Mouse (Mus musculus): ENCODE data around the gene Gga3. TPM values are rescaled to one million over a fixed set of nuclear protein-coding genes. Genes with fewer than 3 reads are reported as not detected.

The Gga3 gene
- polyA plus RNA-seq, 1 experiment, result 14.7 TPM

DNA sequence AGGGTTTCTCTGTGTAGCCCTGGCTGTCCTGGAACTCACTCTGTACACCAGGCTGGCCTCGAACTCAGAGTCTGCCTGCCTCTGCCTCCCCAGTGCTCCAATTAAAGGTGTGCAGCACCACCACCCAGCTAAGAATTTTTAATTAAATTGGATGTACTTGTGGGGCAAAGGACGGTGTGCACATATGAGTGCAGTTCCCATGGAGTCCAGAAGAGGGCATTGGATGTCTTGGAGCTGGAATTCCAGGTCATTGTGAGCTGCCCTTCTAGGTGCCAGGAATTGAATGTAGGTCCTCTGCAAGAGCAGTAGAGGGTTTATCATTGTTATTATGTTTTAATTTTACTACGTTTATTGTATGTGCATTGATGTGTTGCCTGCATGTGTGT, 27.6 kb upstream of the Gga3 start:
- peak overlapping the region; percentile 77 for H3K27ac ChIP-seq (ENCODE audit: insufficient read depth, low read depth, low read length)
- no peaks in the 10 kb centered on the region for H3K36me3 ChIP-seq (ENCODE audit: control insufficient read depth, insufficient read depth, low read length)
- no peak overlapping the region for H3K4me3 ChIP-seq (ENCODE audit: low read depth, low read length)
- no peak for TF ChIP-seq POLR2A (IDR thresholded peaks at IDR 0.05; ENCODE audit: low read depth, low read length)
- peak; percentile 40; the same call in 1 of the 2 replicates for TF ChIP-seq CTCF (IDR thresholded peaks at IDR 0.05; ENCODE audit: extremely low read depth, insufficient read length, insufficient replicate concordance, low read depth, low read length)
- 25% methylated on average over 3 of the region's 3 CpGs for WGBS
- H3K4me1 ChIP-seq (ENCODE audit: control insufficient read depth, insufficient read depth, insufficient read length, low read length), result peaks cover 4% of the 10 kb centered on the region; the same call in 1 of the 2 replicates
- no peaks in the 10 kb centered on the region for H3K27me3 ChIP-seq (ENCODE audit: control insufficient read depth, insufficient read depth, low read length)

DNA sequence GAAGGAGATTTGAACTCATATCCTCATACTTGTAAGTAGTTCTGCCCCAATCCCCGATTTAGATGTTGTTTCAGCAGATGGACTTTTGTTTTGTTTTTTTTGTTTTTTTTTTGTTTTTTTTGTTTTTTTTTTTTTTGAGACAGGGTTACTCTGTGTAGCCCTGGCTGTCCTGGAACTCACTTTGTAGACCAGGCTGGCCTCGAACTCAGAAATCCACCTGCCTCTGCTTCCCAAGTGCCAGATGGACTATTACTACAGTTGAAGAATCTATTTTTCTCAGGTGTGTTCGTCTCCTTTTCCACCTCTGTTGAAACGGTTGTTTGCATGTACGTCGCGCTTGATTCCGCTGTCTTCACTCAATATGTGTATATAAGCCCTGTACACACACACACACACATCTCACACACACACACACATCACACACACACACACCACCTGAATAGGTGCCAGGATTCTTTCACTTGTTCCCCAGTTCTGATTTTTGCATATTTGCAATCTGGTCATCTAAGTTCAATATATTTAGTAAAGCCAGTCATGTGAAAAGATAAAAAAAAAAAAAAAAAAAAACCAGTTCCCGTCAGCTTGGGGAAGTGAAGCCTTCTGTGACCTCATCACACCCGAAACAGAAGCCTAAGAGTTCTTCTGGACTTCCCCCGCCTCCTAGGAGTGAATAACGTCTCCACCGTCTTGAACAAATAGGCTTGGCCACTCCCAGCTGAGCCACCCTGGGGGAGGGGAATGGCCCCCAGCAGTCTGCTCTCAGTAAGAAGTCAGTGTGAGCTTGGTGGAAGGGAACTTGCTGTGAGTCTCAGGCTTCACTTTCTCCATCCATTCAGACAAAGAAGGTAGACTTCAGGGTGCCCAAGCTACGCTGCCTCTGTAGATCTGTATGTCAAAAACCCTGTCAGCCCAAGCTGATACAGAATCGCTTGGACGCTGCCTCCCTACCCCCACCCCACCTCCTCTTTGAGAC, 27.0 kb upstream of the Gga3 start:
- WGBS, result 33% methylated on average over 16 of the region's 16 CpGs
- Histone ChIP-seq H3K4me1 (ENCODE audit: control insufficient read depth, insufficient read depth, insufficient read length, low read length) (peaks cover 4% of the 10 kb centered on the region; the same call in 1 of the 2 replicates), H3K36me3 (ENCODE audit: control insufficient read depth, insufficient read depth, low read length) (no peaks in the 10 kb centered on the region), H3K27me3 (ENCODE audit: control insufficient read depth, insufficient read depth, low read length) (no peaks in the 10 kb centered on the region), H3K27ac (ENCODE audit: insufficient read depth, low read depth, low read length) (peak overlapping the region; percentile 77), H3K4me3 (ENCODE audit: low read depth, low read length) (no peak overlapping the region)
- TF ChIP-seq CTCF (IDR thresholded peaks at IDR 0.05; ENCODE audit: extremely low read depth, insufficient read length, insufficient replicate concordance, low read depth, low read length), result no peak
- TF ChIP-seq POLR2A (IDR thresholded peaks at IDR 0.05; ENCODE audit: low read depth, low read length), result no peak

DNA sequence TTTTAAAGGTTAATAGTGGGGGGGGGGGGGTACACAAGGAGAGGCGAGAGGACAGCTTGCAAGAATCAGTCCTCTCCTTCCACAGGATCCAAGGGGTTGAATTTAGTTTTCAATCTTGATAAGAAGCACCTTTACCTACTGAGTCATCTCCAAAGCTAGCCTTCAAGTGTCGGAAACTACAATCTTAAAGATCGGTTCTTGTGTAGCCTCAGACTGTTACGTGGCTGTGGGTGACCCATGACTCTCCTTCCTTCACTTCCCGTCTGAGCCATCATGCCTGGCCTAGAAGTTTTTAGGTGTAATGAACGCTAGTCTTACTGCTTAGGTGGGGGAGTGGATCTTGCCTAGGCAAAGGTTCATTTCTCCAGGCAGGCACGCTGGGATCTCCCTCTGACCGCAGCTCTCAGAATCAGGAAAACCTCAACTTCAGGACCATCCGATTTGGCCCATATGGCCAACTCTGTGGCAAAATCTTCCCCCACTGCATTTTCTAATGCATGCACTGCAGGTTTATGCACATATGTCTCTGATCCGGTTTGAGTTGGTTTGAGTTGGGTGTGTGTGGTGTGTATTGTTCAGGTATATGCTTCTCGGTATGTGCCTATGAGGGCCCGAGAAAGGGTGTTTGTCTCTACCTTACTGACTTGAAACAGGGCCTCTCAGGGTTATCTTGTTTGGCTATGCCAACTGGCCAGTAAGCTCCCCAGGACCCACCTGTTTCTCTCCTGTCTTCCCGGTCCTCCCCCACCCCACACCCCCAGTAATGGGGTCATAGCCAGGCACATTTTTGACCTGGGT, 26.1 kb upstream of the Gga3 start:
- TF ChIP-seq CTCF (IDR thresholded peaks at IDR 0.05; ENCODE audit: extremely low read depth, insufficient read length, insufficient replicate concordance, low read depth, low read length), result no peak
- TF ChIP-seq POLR2A (IDR thresholded peaks at IDR 0.05; ENCODE audit: low read depth, low read length), result no peak
- no peaks in the 10 kb centered on the region for H3K36me3 ChIP-seq (ENCODE audit: control insufficient read depth, insufficient read depth, low read length)
- no peak overlapping the region for H3K4me3 ChIP-seq (ENCODE audit: low read depth, low read length)
- no peaks in the 10 kb centered on the region for H3K27me3 ChIP-seq (ENCODE audit: control insufficient read depth, insufficient read depth, low read length)
- peak overlapping the region; percentile 24; the same call in 1 of the 2 replicates for H3K27ac ChIP-seq (ENCODE audit: insufficient read depth, low read depth, low read length)
- 85% methylated on average over 13 of the region's 13 CpGs for WGBS
- peaks cover 4% of the 10 kb centered on the region; the same call in 1 of the 2 replicates for H3K4me1 ChIP-seq (ENCODE audit: control insufficient read depth, insufficient read depth, insufficient read length, low read length)

DNA sequence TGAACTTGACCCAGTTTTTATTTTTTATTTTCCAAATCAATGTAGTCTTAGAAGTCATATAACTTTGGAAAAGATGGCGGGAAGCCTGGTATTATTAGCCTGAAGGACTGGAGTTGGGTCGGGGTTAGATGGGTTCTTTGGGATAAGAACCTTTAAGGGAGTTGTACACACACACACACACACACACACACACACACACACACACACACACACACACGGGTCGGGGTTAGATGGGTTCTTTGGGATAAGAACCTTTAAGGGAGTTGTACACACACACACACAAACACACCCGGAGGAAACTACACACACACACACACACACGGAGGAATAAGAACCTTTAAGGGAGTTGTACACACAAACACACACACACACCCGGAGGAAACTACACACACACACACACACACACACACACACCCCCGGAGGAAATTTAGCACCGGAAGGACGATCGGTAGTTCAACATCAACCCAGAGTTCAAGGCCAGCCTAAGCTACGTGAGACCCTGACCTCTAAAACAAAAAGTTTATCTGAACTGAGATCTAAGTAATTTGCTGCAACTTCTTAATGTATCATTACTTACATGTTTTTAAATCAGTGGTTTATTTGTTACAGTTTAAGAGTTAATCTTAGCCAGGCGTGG, 24.7 kb upstream of the Gga3 start:
- Histone ChIP-seq H3K27me3 (ENCODE audit: control insufficient read depth, insufficient read depth, low read length) (no peaks in the 10 kb centered on the region), H3K27ac (ENCODE audit: insufficient read depth, low read depth, low read length) (no peak overlapping the region), H3K4me1 (ENCODE audit: control insufficient read depth, insufficient read depth, insufficient read length, low read length) (peaks cover 4% of the 10 kb centered on the region; the same call in 1 of the 2 replicates), H3K4me3 (ENCODE audit: low read depth, low read length) (no peak overlapping the region; the same call in 1 of the 2 replicates), H3K36me3 (ENCODE audit: control insufficient read depth, insufficient read depth, low read length) (no peaks in the 10 kb centered on the region)
- TF ChIP-seq CTCF (IDR thresholded peaks at IDR 0.05; ENCODE audit: extremely low read depth, insufficient read length, insufficient replicate concordance, low read depth, low read length), result no peak
- no peak for TF ChIP-seq POLR2A (IDR thresholded peaks at IDR 0.05; ENCODE audit: low read depth, low read length)
- WGBS, result 43% methylated on average over 13 of the region's 13 CpGs

DNA sequence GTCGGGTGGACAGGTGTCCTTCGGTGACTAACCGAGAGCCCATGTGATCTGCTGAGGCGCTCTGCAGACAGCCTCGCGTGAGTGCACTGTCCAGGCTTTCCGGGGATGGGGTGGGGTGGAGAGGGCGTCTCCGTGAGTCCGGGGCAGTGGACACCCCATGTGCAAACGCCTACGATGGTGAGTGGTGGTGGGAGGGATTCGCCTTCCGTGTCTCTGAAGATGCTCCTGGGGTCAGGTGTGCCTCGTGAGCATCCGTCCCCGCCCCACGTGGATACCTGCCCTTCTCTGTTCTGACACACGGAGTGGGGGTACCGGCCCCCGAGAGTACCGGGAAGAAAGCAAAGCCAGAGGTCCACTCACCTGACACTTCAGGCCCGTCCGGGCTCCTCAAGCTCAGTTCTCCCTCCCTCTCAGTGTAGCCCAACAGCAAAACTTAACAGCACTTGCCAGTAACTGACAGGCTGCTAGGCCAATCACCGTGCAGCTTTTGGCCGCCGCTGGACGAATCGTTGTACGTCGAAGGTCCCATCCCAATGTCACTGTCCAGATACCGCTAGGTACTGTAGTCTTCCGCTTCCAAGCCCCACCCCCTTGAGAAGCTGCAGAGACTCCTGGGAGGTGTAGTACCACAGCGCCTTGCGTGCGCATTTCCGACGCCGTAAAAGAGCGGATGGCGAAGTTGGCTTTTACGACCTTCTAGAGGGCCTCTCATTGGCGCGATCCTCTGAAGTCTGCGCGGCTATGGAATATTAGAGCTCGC, 24.0 kb upstream of the Gga3 start, which contains the start of gene Slc25a19:
Gene Slc25a19 (minus strand): TSS at position 591 of the 760 bp plus-strand sequence.
- Histone ChIP-seq H3K4me1 (ENCODE audit: control insufficient read depth, insufficient read depth, insufficient read length, low read length) (peaks cover 4% of the 10 kb centered on the region; the same call in 1 of the 2 replicates), H3K4me3 (ENCODE audit: low read depth, low read length) (peak within 1 kb of the TSS; percentile 83), H3K27ac (ENCODE audit: insufficient read depth, low read depth, low read length) (peak within 1 kb of the TSS; percentile 38), H3K36me3 (ENCODE audit: control insufficient read depth, insufficient read depth, low read length) (peaks cover 2% of the 10 kb centered on the region; the same call in 1 of the 2 replicates), H3K27me3 (ENCODE audit: control insufficient read depth, insufficient read depth, low read length) (no peaks in the 10 kb centered on the region)
- under 1% methylated on average over 47 of the region's 47 CpGs for WGBS
- TF ChIP-seq POLR2A (IDR thresholded peaks at IDR 0.05; ENCODE audit: low read depth, low read length), result peak; percentile 71
- TF ChIP-seq CTCF (IDR thresholded peaks at IDR 0.05; ENCODE audit: extremely low read depth, insufficient read length, insufficient replicate concordance, low read depth, low read length), result no peak
